34 mouse cellular contexts compared by ENCODE assay signal in genomic region chr13:36361419-36361818, GRCm38 (mm10).
"Had no signal": no experiment of that assay in that cellular context is flagged by ENCODE, and none has a peak within 500 bp of the region (broad histone marks: within the 10 kb centered on the region; RNA-seq: fewer than 3 reads in every experiment).

No protein-coding gene starts in this region.

- H3K4me2 ChIP-seq: heart, embryonic 11.5 days; heart, embryonic 12.5 days; heart, embryonic 13.5 days; heart, embryonic 15.5 days; hindbrain, embryonic 12.5 days; hindbrain, embryonic 13.5 days; hindbrain, embryonic 15.5 days; intestine, embryonic 15.5 days; kidney, embryonic 15.5 days had no signal

- H3K4me1 ChIP-seq: heart, embryonic 15.5 days; hindbrain, embryonic 12.5 days; hindbrain, embryonic 15.5 days; intestine, embryonic 15.5 days; kidney, embryonic 15.5 days had no signal

- H3K36me3 ChIP-seq: heart, embryonic 10.5 days; heart, embryonic 12.5 days; heart, embryonic 13.5 days; heart, embryonic 15.5 days; hindbrain, embryonic 10.5 days; hindbrain, embryonic 12.5 days; hindbrain, embryonic 13.5 days; hindbrain, embryonic 15.5 days; intestine, embryonic 15.5 days; kidney, embryonic 15.5 days had no signal

- H3K27me3 ChIP-seq: heart, embryonic 12.5 days; heart, embryonic 13.5 days; heart, embryonic 15.5 days; hindbrain, embryonic 12.5 days; hindbrain, embryonic 13.5 days; hindbrain, embryonic 15.5 days; intestine, embryonic 15.5 days; kidney, embryonic 15.5 days had no signal

- H3K4me3 ChIP-seq: heart, embryonic 10.5 days; heart, embryonic 12.5 days; heart, embryonic 13.5 days; heart, embryonic 15.5 days; hindbrain, embryonic 10.5 days; hindbrain, embryonic 12.5 days; hindbrain, embryonic 13.5 days; hindbrain, embryonic 15.5 days; intestine, embryonic 15.5 days; kidney, embryonic 15.5 days; layer of hippocampus, adult 2 months; left cerebral cortex, adult 2 months had no signal

- H3K27ac ChIP-seq: heart, embryonic 10.5 days; heart, embryonic 13.5 days; heart, embryonic 15.5 days; hindbrain, embryonic 10.5 days; hindbrain, embryonic 12.5 days; hindbrain, embryonic 13.5 days; hindbrain, embryonic 15.5 days; intestine, embryonic 15.5 days; kidney, embryonic 15.5 days; kidney, postnatal 0 days; layer of hippocampus, adult 2 months; left cerebral cortex, adult 2 months had no signal

- ATAC-seq: hindbrain, embryonic 16.5 days; inflammation-experienced regulatory T-cells, adult 6 months; intestine, embryonic 15.5 days; intestine, embryonic 16.5 days; intestine, postnatal 0 days had no signal

- DNase-seq: heart, postnatal 10 days; heart, postnatal 14 days; heart, postnatal 36 days; heart, postnatal 4 days; kidney, adult 11 months; kidney, adult 18-20 months; kidney, adult 2 months; kidney, adult 8-10 months; kidney, adult 9 months; kidney, postnatal 10 days; kidney, postnatal 14 days; kidney, postnatal 25 days; kidney, postnatal 36 days; kidney, postnatal 4 days; layer of hippocampus, adult 9-11 months; layer of hippocampus, postnatal 36 days had no signal

- H3K9ac ChIP-seq: heart, embryonic 12.5 days; heart, embryonic 13.5 days; heart, embryonic 15.5 days; hindbrain, embryonic 12.5 days; hindbrain, embryonic 13.5 days; hindbrain, embryonic 15.5 days; intestine, embryonic 15.5 days; kidney, embryonic 15.5 days had no signal

- H3K9me3 ChIP-seq: heart, embryonic 10.5 days; heart, embryonic 12.5 days; heart, embryonic 13.5 days; heart, embryonic 15.5 days; hindbrain, embryonic 10.5 days; hindbrain, embryonic 12.5 days; hindbrain, embryonic 13.5 days; hindbrain, embryonic 15.5 days; intestine, embryonic 15.5 days; kidney, embryonic 15.5 days had no signal
